Mouse (Mus musculus) ovary, postnatal 36 days (tissue): ENCODE results near the gene Uvrag.

Experiments
- DNase-seq: peaks from one replicate; pipeline ENCODE4 v3.0.0; 2022; ENCODE audit warnings: low spot score, mixed read lengths

Uvrag gene

GRCm38 (mm10) chr7:99139841-99140491 is 975 bp downstream of the Uvrag start:
- DNase-seq = no peak

- DNase-seq = no peak
These were observed 3.4 kb downstream of the Uvrag start for GRCm38 (mm10) chr7:99137541-99137940.

- peak; percentile 52 for DNase-seq
These were observed 4.2 kb downstream of the Uvrag start for GRCm38 (mm10) chr7:99136789-99137188.

- no peak for DNase-seq
These were observed 7.0 kb downstream of the Uvrag start for GRCm38 (mm10) chr7:99133811-99134402.

GRCm38 (mm10) chr7:99132597-99132996 is 8.3 kb downstream of the Uvrag start:
- no peak for DNase-seq

- DNase-seq = no peak
These were observed 9.1 kb downstream of the Uvrag start for GRCm38 (mm10) chr7:99131819-99132353.

GRCm38 (mm10) chr7:99128965-99129364 is 12.0 kb downstream of the Uvrag start:
- no peak for DNase-seq

- DNase-seq = no peak
These were observed 12.7 kb downstream of the Uvrag start for GRCm38 (mm10) chr7:99128020-99128950.

GRCm38 (mm10) chr7:99126057-99126456 is 14.9 kb downstream of the Uvrag start:
- no peak for DNase-seq

- DNase-seq = no peak
These were observed 18.3 kb downstream of the Uvrag start for GRCm38 (mm10) chr7:99122651-99123050.

GRCm38 (mm10) chr7:99120865-99121521 is 19.9 kb downstream of the Uvrag start:
- no peak for DNase-seq

GRCm38 (mm10) chr7:99120082-99120481 is 20.9 kb downstream of the Uvrag start:
- no peak for DNase-seq

- no peak for DNase-seq
These were observed 24.2 kb downstream of the Uvrag start for GRCm38 (mm10) chr7:99116781-99117180.

GRCm38 (mm10) chr7:99114006-99114726 is 26.8 kb downstream of the Uvrag start:
- no peak for DNase-seq

- DNase-seq = no peak
These were observed 33.4 kb downstream of the Uvrag start for GRCm38 (mm10) chr7:99107566-99107965.

- DNase-seq = no peak
These were observed 34.1 kb downstream of the Uvrag start for GRCm38 (mm10) chr7:99106714-99107270.

GRCm38 (mm10) chr7:99101767-99102593 is 39.0 kb downstream of the Uvrag start:
- DNase-seq = no peak

- no peak for DNase-seq
These were observed 39.9 kb downstream of the Uvrag start for GRCm38 (mm10) chr7:99101076-99101475.

GRCm38 (mm10) chr7:99100573-99100972 is 40.4 kb downstream of the Uvrag start:
- DNase-seq = no peak

GRCm38 (mm10) chr7:99100087-99100486 is 40.9 kb downstream of the Uvrag start:
- no peak for DNase-seq
